Mouse (Mus musculus): Measurements from ENCODE around the gene Rassf3. TPM values are rescaled to one million over a fixed set of nuclear protein-coding genes. Genes with fewer than 3 reads are reported as not detected.
A peak's percentile ranks its signal among the peaks of the same experiment; 100 is the strongest.

Gene Rassf3
- total and polyA plus RNA-seq, 2 experiments: 13.4 to 20.0 TPM

GRCm38 (mm10) chr10:121486350-121486749, 10.2 kb upstream of the Rassf3 start:
- peak; percentile 99 for DNase-seq (ENCODE audit: extremely low read depth, low read depth, low spot score)
- Histone ChIP-seq H3K79me2 (ENCODE audit: control insufficient read depth, insufficient read depth, low read length) (no peaks in the 10 kb centered on the region; the same call in 1 of the 2 replicates), H3K27me3 (ENCODE audit: control insufficient read depth, insufficient read depth, low read length) (no peaks in the 10 kb centered on the region), H3K4me1 (ENCODE audit: control insufficient read depth, insufficient read depth, low read length) (peaks cover 20% of the 10 kb centered on the region), H3K36me3 (ENCODE audit: control insufficient read depth, insufficient read depth, low read length) (no peaks in the 10 kb centered on the region), H3K4me3 (ENCODE audit: insufficient read depth, low read depth, low read length) (no peak overlapping the region), H3K9ac (ENCODE audit: low read depth, low read length) (no peak overlapping the region), H3K27ac (replicated peaks; ENCODE audit: insufficient read depth, low read depth, low read length) (peak overlapping the region; percentile 92)
- TF ChIP-seq POLR2A (IDR thresholded peaks at IDR 0.05; ENCODE audit: extremely low read depth, insufficient read depth, low read length) (no peak), CTCF (IDR thresholded peaks at IDR 0.05; ENCODE audit: low read depth, low read length) (no peak)
- 20% methylated on average over 9 of the region's 9 CpGs for WGBS

DNA sequence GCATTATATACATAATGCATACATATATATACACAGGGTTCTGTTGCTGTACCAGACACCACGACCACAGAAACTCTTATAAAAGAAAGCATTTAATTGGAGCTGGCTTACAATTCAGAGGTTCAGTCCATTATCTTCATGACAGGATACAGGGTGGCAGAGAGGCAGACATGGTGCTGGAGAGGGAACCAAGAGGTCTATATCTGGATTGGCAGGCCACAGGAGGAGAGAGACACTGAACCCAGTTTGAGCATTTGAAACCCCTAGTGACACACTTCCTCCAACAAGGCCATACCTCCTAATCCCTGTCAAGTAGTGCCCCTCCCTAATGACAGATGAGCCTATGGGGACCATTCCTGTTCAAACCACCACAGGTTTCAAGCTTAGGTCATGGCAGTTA, 7.2 kb upstream of the Rassf3 start:
- Histone ChIP-seq H3K4me3 (ENCODE audit: insufficient read depth, low read depth, low read length) (no peak overlapping the region), H3K9ac (ENCODE audit: low read depth, low read length) (no peak overlapping the region), H3K36me3 (ENCODE audit: control insufficient read depth, insufficient read depth, low read length) (no peaks in the 10 kb centered on the region), H3K27ac (replicated peaks; ENCODE audit: insufficient read depth, low read depth, low read length) (no peak overlapping the region), H3K79me2 (ENCODE audit: control insufficient read depth, insufficient read depth, low read length) (no peaks in the 10 kb centered on the region), H3K27me3 (ENCODE audit: control insufficient read depth, insufficient read depth, low read length) (no peaks in the 10 kb centered on the region), H3K4me1 (ENCODE audit: control insufficient read depth, insufficient read depth, low read length) (peaks cover 16% of the 10 kb centered on the region; the same call in 1 of the 2 replicates)
- DNase-seq (ENCODE audit: extremely low read depth, low read depth, low spot score): no peak
- no peak for TF ChIP-seq POLR2A (IDR thresholded peaks at IDR 0.05; ENCODE audit: extremely low read depth, insufficient read depth, low read length)
- TF ChIP-seq CTCF (IDR thresholded peaks at IDR 0.05; ENCODE audit: low read depth, low read length): no peak
- 85% methylated on average over 1 of the region's 1 CpGs for WGBS

DNA sequence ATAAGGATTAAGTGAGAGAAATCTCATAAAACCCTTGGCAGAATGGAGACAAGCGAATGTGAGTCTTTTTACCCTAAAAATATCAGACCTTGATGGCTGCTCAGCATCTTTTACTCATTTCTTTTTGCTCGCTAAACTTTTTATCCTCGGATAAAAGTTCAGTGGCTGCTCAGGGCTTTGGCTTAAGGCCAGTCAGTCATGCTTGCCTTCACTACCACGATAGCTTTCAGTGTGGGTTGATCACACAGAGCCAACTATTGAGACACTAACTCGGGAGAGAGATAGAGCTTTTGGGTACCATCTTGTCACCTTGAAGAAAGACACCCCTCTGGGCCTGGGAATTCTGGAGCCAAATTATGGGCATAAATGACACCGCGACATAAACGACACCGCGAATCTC, 5.0 kb upstream of the Rassf3 start:
- Histone ChIP-seq H3K4me3 (ENCODE audit: insufficient read depth, low read depth, low read length) (no peak overlapping the region), H3K79me2 (ENCODE audit: control insufficient read depth, insufficient read depth, low read length) (no peaks in the 10 kb centered on the region), H3K27ac (replicated peaks; ENCODE audit: insufficient read depth, low read depth, low read length) (no peak overlapping the region), H3K9ac (ENCODE audit: low read depth, low read length) (no peak overlapping the region), H3K27me3 (ENCODE audit: control insufficient read depth, insufficient read depth, low read length) (no peaks in the 10 kb centered on the region), H3K36me3 (ENCODE audit: control insufficient read depth, insufficient read depth, low read length) (no peaks in the 10 kb centered on the region), H3K4me1 (ENCODE audit: control insufficient read depth, insufficient read depth, low read length) (peaks cover 3% of the 10 kb centered on the region; the same call in 1 of the 2 replicates)
- WGBS: 77% methylated on average over 10 of the region's 10 CpGs
- no peak for TF ChIP-seq CTCF (IDR thresholded peaks at IDR 0.05; ENCODE audit: low read depth, low read length)
- no peak for TF ChIP-seq POLR2A (IDR thresholded peaks at IDR 0.05; ENCODE audit: extremely low read depth, insufficient read depth, low read length)
- no peak for DNase-seq (ENCODE audit: extremely low read depth, low read depth, low spot score)

DNA sequence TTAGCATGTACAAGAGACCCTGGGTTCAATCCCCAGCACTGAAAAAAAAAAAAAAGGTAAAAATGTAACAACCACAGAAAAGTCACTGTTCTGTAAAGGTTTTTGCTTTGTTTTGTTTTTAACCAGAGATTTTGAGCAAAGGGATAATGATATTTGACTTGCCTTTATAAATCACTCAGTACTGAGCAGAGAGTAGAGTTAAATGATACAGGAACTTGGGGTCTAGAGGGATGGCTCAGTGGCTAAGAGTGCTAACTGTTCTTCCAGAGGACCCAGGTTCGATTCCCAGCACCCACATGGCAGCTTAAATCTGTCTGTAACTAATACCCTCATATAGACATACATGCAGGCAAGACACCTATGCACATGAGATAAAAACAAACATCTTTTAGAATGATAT, 3.8 kb upstream of the Rassf3 start:
- Histone ChIP-seq H3K4me3 (ENCODE audit: insufficient read depth, low read depth, low read length) (no peak overlapping the region), H3K27me3 (ENCODE audit: control insufficient read depth, insufficient read depth, low read length) (no peaks in the 10 kb centered on the region), H3K36me3 (ENCODE audit: control insufficient read depth, insufficient read depth, low read length) (no peaks in the 10 kb centered on the region), H3K9ac (ENCODE audit: low read depth, low read length) (no peak overlapping the region), H3K27ac (replicated peaks; ENCODE audit: insufficient read depth, low read depth, low read length) (no peak overlapping the region), H3K79me2 (ENCODE audit: control insufficient read depth, insufficient read depth, low read length) (peaks cover 4% of the 10 kb centered on the region; the same call in 1 of the 2 replicates), H3K4me1 (ENCODE audit: control insufficient read depth, insufficient read depth, low read length) (no peaks in the 10 kb centered on the region)
- WGBS: 97% methylated on average over 1 of the region's 1 CpGs
- TF ChIP-seq POLR2A (IDR thresholded peaks at IDR 0.05; ENCODE audit: extremely low read depth, insufficient read depth, low read length): no peak
- no peak for TF ChIP-seq CTCF (IDR thresholded peaks at IDR 0.05; ENCODE audit: low read depth, low read length)
- no peak for DNase-seq (ENCODE audit: extremely low read depth, low read depth, low spot score)

GRCm38 (mm10) chr10:121477433-121477832, 1.3 kb upstream of the Rassf3 start:
- Histone ChIP-seq H3K27me3 (ENCODE audit: control insufficient read depth, insufficient read depth, low read length) (no peaks in the 10 kb centered on the region), H3K4me3 (ENCODE audit: insufficient read depth, low read depth, low read length) (no peak overlapping the region), H3K9ac (ENCODE audit: low read depth, low read length) (no peak overlapping the region), H3K4me1 (ENCODE audit: control insufficient read depth, insufficient read depth, low read length) (peaks cover 15% of the 10 kb centered on the region), H3K27ac (replicated peaks; ENCODE audit: insufficient read depth, low read depth, low read length) (no peak overlapping the region), H3K79me2 (ENCODE audit: control insufficient read depth, insufficient read depth, low read length) (peaks cover 24% of the 10 kb centered on the region; the same call in 1 of the 2 replicates), H3K36me3 (ENCODE audit: control insufficient read depth, insufficient read depth, low read length) (no peaks in the 10 kb centered on the region)
- DNase-seq (ENCODE audit: extremely low read depth, low read depth, low spot score): no peak
- WGBS: 63% methylated on average over 10 of the region's 10 CpGs
- TF ChIP-seq CTCF (IDR thresholded peaks at IDR 0.05; ENCODE audit: low read depth, low read length) (no peak), POLR2A (IDR thresholded peaks at IDR 0.05; ENCODE audit: extremely low read depth, insufficient read depth, low read length) (no peak)

- TF ChIP-seq CTCF (IDR thresholded peaks at IDR 0.05; ENCODE audit: low read depth, low read length): no peak
- no peak for TF ChIP-seq POLR2A (IDR thresholded peaks at IDR 0.05; ENCODE audit: extremely low read depth, insufficient read depth, low read length)
- Histone ChIP-seq H3K27me3 (ENCODE audit: control insufficient read depth, insufficient read depth, low read length) (no peaks in the 10 kb centered on the region), H3K27ac (replicated peaks; ENCODE audit: insufficient read depth, low read depth, low read length) (no peak overlapping the region), H3K4me1 (ENCODE audit: control insufficient read depth, insufficient read depth, low read length) (peaks cover 18% of the 10 kb centered on the region), H3K79me2 (ENCODE audit: control insufficient read depth, insufficient read depth, low read length) (peaks cover 28% of the 10 kb centered on the region; the same call in 1 of the 2 replicates), H3K36me3 (ENCODE audit: control insufficient read depth, insufficient read depth, low read length) (no peaks in the 10 kb centered on the region), H3K9ac (ENCODE audit: low read depth, low read length) (no peak overlapping the region), H3K4me3 (ENCODE audit: insufficient read depth, low read depth, low read length) (no peak overlapping the region)
- 29% methylated on average over 8 of the region's 8 CpGs for WGBS
- no peak for DNase-seq (ENCODE audit: extremely low read depth, low read depth, low spot score)
Measured at GRCm38 (mm10) chr10:121476968-121477337, 806 bp upstream of the Rassf3 start.
